Mouse (Mus musculus): ENCODE data around the gene Atf1. TPM values are rescaled to one million over a fixed set of nuclear protein-coding genes. Genes with fewer than 3 reads are reported as not detected.
"Not testable (repeated sequence)": the region's sequence is repeated elsewhere in the genome, so short reads cannot be mapped to it uniquely, and the experiment has no call there.

The Atf1 gene
- total RNA-seq, 4 experiments from 2014 or later = 24.1 to 28.2 (median 25.9) TPM

DNA sequence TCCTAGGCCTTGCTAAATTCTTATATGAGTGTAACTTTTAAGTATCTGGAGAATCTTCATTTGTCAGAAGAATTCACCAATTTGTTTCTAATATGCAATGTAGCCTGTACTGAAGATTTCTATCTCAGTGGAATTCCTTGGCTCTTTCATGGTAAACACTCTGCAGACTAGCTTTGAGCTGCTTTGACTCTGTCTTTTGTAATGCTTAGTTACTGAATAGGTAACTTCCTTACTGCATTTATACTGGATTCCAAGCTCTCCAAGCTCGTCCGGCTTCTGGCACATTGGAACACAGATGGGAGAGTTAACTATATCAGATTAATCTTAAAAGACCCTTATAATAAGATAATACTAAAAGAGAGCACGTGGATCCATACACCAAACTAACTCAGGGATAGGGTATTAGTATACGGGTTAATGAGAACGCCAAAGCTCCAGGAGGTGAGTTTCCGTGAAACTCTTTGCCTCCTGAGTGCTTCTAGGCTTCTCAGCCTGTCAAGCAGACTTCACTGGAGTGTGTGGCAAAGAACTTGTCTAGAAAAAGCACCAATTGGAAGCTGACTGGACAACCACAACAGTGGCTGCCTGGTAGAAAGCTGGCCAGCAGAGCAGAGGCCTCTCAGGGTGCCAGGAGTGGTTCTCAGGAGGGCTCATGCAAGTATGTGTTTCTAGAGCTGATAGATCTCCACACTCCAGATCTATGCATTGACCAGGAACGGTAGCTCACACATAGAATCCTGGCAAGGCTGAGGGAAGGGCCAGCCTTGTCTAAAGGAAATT is 31.2 kb downstream of the Atf1 start:
- no peak for DNase-seq (ENCODE audit: low spot score in 2 of 2)

GRCm38 (mm10) chr15:100260351-100260750 is 32.7 kb downstream of the Atf1 start:
- DNase-seq (ENCODE audit: low spot score in 2 of 2) = not testable (repeated sequence)

- no peak for DNase-seq (ENCODE audit: low spot score in 2 of 2)
These were observed 35.8 kb downstream of the Atf1 start for GRCm38 (mm10) chr15:100263246-100263905.

- DNase-seq (ENCODE audit: low spot score in 2 of 2) = no peak
These were observed 38.1 kb downstream of the Atf1 start for GRCm38 (mm10) chr15:100265586-100266325.

GRCm38 (mm10) chr15:100268916-100269315 is 41.3 kb downstream of the Atf1 start:
- no peak for DNase-seq (ENCODE audit: low spot score in 2 of 2)

DNA sequence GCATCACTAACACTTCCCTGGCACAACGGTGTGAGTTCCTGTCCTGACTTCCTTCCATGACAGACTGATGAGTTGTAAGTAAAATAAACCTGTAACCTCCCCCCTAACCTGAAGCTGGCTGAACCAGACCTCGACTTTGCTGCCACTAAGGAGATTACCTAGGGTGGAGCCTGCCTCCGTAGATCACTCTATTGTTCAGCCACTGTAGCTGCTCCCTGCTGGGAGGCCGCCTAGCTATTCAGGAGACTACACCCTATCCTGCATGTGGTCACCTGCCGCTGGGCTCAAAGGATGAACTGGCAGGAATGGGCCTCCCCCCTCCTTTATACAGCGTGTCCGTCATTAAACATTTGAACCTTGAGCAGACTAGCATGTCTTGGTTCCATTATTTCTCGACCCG is 42.2 kb downstream of the Atf1 start:
- no peak for DNase-seq (ENCODE audit: low spot score in 2 of 2)

DNA sequence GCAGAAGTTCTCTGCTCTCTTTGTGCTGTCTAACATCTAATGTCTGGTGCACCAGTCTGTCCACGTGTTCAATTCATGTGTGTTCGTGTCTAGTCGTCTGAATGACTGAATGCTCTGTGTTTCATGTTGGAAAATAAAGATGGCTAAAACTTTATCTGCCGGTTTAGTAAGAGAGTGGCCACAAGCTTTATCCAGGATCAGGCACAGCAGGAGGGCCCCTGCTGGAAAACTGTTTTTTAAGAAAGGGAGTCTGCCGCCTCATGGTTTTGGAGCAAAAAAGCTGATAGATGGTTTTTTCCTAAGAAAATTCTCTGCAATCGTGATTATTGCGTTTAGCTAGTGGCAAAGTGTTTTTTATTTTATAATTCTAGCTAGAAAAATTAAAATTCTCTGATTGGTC is 43.0 kb downstream of the Atf1 start:
- DNase-seq (ENCODE audit: low spot score in 2 of 2) = not testable (repeated sequence)

- DNase-seq (ENCODE audit: low spot score in 2 of 2) = no peak
These were observed 43.8 kb downstream of the Atf1 start for GRCm38 (mm10) chr15:100271411-100271810.

DNA sequence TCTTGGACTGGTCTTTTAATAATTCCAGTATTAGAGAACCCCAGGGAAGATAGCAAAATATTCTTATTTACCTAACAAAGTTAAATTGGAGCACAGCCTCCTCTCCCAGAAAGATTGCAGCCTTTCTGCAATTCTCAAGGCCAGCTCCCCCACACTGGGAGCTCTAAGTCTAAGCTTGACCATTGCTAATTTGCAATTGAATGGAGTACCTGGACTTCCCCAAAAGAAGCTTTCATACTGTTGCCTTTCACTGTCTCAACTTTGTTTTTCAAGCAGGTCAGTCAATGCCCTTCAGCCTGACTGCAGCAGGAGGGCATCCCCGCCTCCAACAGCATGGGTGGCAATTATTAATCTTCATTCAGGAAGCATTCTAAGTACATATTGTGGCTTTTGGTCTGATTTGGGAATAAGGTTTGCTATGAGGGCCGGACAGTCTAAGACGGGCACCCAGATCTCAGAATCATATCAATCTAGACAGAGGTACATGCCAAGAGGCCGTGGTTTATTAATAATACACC is 46.2 kb downstream of the Atf1 start:
- DNase-seq (ENCODE audit: low spot score in 2 of 2) = not testable (repeated sequence)

GRCm38 (mm10) chr15:100274790-100275559 is 47.4 kb downstream of the Atf1 start:
- DNase-seq (ENCODE audit: low spot score in 2 of 2) = no peak

DNA sequence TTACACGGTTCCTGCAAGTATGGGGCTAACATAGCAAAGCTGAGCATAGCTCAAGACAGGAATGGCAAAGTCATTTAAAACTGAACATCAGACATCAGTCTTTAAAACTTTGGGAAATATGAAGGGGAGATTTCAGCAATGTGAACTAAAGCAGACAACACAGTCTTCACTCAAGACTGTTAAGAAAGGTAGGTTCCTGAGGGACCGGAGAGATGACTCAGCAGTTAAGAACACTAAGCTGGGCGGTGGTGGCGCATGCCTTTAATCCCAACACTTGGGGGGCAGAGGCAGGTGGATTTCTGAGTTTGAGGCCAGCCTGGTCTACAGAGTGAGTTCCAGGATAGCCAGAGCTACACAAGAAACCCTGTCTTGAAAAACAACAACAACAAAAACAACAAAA is 48.8 kb downstream of the Atf1 start:
- DNase-seq (ENCODE audit: low spot score in 2 of 2) = no peak

- DNase-seq (ENCODE audit: low spot score in 2 of 2) = no peak
These were observed 50.0 kb downstream of the Atf1 start for GRCm38 (mm10) chr15:100277586-100277985.

- no peak for DNase-seq (ENCODE audit: low spot score in 2 of 2)
These were observed 53.0 kb downstream of the Atf1 start, which contains the start of gene Tmprss12 for GRCm38 (mm10) chr15:100280626-100281025. Gene Tmprss12, plus strand, starts transcription at chr15:100280837.

GRCm38 (mm10) chr15:100288980-100289379 is 61.4 kb downstream of the Atf1 start:
- no peak for DNase-seq (ENCODE audit: low spot score in 2 of 2)

DNA sequence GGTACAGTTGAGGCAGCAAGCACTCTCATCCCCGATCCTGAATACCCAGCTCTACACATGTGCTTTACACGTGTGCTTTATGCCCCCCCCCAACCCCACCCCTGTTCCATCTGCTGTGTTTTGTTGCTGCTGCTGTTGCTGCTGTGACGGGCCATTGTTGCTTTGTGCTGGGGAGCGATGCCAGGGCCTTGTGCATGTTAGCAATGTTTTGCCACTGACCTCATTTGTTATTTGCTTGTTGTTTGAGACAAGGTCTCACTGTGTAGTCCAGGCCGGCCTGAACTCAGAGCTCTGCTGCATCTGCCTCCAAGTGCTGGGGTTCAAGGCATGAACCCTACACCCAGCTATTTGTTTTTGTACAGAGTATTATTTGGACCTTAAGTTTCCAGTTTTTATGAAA is 63.2 kb downstream of the Atf1 start:
- DNase-seq (ENCODE audit: low spot score in 2 of 2) = peak; percentile 53 to 67

DNA sequence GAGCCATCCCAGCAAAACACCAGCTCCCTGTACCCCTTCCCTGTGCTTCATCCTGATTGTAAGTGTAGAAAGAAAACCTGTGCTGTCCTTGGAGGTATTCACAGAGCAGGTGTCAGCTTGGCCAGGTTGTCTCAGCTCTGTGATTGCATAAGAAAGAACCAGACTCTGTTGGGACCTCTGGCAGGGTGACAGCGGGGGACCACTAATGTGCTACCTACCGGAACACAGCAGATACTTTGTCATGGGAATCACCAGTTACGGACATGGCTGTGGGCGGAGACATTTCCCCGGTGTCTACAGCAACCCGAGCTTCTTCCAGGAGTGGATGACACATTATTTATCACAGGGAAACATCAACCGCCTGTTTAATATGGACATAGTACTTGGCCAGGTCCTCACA is 64.7 kb downstream of the Atf1 start:
- DNase-seq (ENCODE audit: low spot score in 2 of 2) = no peak

GRCm38 (mm10) chr15:100297856-100298255 is 70.2 kb downstream of the Atf1 start:
- no peak for DNase-seq (ENCODE audit: low spot score in 2 of 2)

DNA sequence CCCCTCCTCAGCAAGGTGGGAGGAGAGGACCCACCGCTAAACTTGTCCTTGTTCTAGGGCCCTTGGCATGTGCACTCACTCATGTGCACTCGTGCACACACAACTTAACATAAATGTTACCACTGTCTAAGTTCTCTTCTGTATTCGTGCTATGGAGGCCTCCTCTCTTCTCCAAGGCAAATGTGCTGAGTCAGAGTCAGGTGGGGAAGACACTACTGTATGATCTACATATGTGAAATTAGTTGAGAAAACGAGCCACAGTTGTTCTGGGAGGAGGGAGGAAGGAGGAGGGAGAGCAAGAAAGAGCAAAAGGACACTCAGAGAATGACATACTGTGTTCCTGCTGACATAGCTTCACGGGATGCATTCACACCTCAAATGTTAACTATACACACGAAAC is 72.9 kb downstream of the Atf1 start:
- no peak for DNase-seq (ENCODE audit: low spot score in 2 of 2)

DNA sequence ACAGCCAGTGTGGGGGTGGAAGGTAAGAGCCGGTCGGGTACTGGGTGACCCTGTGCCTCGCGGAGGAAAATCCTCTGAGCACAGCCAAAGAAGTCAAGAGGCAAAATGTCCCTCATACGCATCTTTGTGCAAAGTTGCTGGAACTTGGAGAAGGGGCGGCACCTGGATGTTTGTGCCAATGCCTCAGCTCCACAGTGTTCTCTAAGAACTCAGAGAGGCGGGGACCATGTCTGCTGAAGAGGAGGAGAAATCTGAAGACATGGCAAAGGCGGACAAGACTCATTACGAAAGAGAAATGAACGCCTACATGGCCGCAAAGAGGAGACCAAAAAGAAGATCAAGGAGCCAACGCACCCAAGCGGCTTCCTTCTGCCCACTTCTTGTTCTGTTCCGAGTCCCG is 73.9 kb downstream of the Atf1 start:
- no peak for DNase-seq (ENCODE audit: low spot score in 2 of 2)

GRCm38 (mm10) chr15:100303428-100304018 is 75.9 kb downstream of the Atf1 start:
- DNase-seq (ENCODE audit: low spot score in 2 of 2) = no peak
